Mouse (Mus musculus): ENCODE measurements around the gene Srsf1. TPM values are rescaled to one million over a fixed set of nuclear protein-coding genes. Genes with fewer than 3 reads are reported as not detected.

Gene Srsf1
- total RNA-seq, 2 experiments from 2014 or later: 67.5 to 85.8 TPM

GRCm38 (mm10) chr11:88046323-88046937 is 743 bp upstream of the Srsf1 start:
- Histone ChIP-seq H3K27ac (peak overlapping the region; percentile 99), H3K4me3 (peak overlapping the region; percentile 93)
- TF ChIP-seq CTCF (IDR thresholded peaks at IDR 0.05): no peak
- no peak for DNase-seq
- intact Hi-C loops (cut with DNase I): loop anchor here (10.0 kb wide), 1 partner anchor 622 kb away; no protein-coding TSS in a partner anchor

GRCm38 (mm10) chr11:88047871-88048531 is 828 bp downstream of the Srsf1 start:
- peak; percentile 84 for DNase-seq
- peak overlapping the region; percentile 93 for H3K4me3 ChIP-seq
- intact Hi-C loops (cut with DNase I): loop anchor here (2.0 to 10.0 kb wide), 2 partner anchors 61 to 623 kb away; partner anchors contain the start of gene Dynll2
- H3K27ac ChIP-seq: peak overlapping the region; percentile 99
- no peak for TF ChIP-seq CTCF (IDR thresholded peaks at IDR 0.05)

- Histone ChIP-seq H3K27ac (peak overlapping the region; percentile 99), H3K4me3 (peak overlapping the region; percentile 93)
- no peak for TF ChIP-seq CTCF (IDR thresholded peaks at IDR 0.05)
- DNase-seq: no peak
- intact Hi-C loops (cut with DNase I): loop anchor here (2.0 to 10.0 kb wide), 2 partner anchors 62 to 624 kb away; partner anchors contain the start of gene Dynll2
These were observed 1.9 kb downstream of the Srsf1 start for GRCm38 (mm10) chr11:88048961-88049670.

GRCm38 (mm10) chr11:88049732-88050131 is 2.6 kb downstream of the Srsf1 start:
- Histone ChIP-seq H3K4me3 (peak overlapping the region; percentile 93), H3K27ac (no peak overlapping the region)
- DNase-seq: no peak
- intact Hi-C loops (cut with DNase I): loop anchor here (2.0 to 10.0 kb wide), 3 partner anchors 63 to 775 kb away; partner anchors contain the start of gene Dynll2
- no peak for TF ChIP-seq CTCF (IDR thresholded peaks at IDR 0.05)

GRCm38 (mm10) chr11:88052638-88053037 is 5.5 kb downstream of the Srsf1 start:
- DNase-seq: no peak
- no peak overlapping the region for H3K27ac ChIP-seq
- intact Hi-C loops (cut with DNase I): loop anchor here (10.0 kb wide), 1 partner anchor 772 kb away; no protein-coding TSS in a partner anchor
- H3K4me3 ChIP-seq: no peak overlapping the region
- no peak for TF ChIP-seq CTCF (IDR thresholded peaks at IDR 0.05)

GRCm38 (mm10) chr11:88053821-88054220 is 6.6 kb downstream of the Srsf1 start:
- no peak for TF ChIP-seq CTCF (IDR thresholded peaks at IDR 0.05)
- no peak for DNase-seq
- H3K27ac ChIP-seq: no peak overlapping the region
- H3K4me3 ChIP-seq: no peak overlapping the region
- intact Hi-C loops (cut with DNase I): loop anchor here (10.0 kb wide), 1 partner anchor 771 kb away; no protein-coding TSS in a partner anchor

- intact Hi-C loops (cut with DNase I): loop anchor here (10.0 kb wide), 1 partner anchor 770 kb away; no protein-coding TSS in a partner anchor
- no peak overlapping the region for H3K4me3 ChIP-seq
- peak; percentile 49 for DNase-seq
- H3K27ac ChIP-seq: no peak overlapping the region
- peak; percentile 74 for TF ChIP-seq CTCF (IDR thresholded peaks at IDR 0.05)
These were observed 7.4 kb downstream of the Srsf1 start for GRCm38 (mm10) chr11:88054589-88054988.

GRCm38 (mm10) chr11:88055777-88056176 is 8.6 kb downstream of the Srsf1 start:
- H3K27ac ChIP-seq: no peak overlapping the region
- no peak overlapping the region for H3K4me3 ChIP-seq
- no peak for TF ChIP-seq CTCF (IDR thresholded peaks at IDR 0.05)
- intact Hi-C loops (cut with DNase I): loop anchor here (1.0 to 10.0 kb wide), 2 partner anchors 141 to 769 kb away; no protein-coding TSS in a partner anchor
- DNase-seq: no peak

- Histone ChIP-seq H3K4me3 (no peak overlapping the region), H3K27ac (no peak overlapping the region)
- TF ChIP-seq CTCF (IDR thresholded peaks at IDR 0.05): no peak
- intact Hi-C loops (cut with DNase I): loop anchor here (2.0 to 10.0 kb wide), 2 partner anchors 129 to 767 kb away; no protein-coding TSS in a partner anchor
- no peak for DNase-seq
These were observed 10.6 kb downstream of the Srsf1 start for GRCm38 (mm10) chr11:88057788-88058187.

GRCm38 (mm10) chr11:88059141-88059540 is 12.0 kb downstream of the Srsf1 start:
- peak; percentile 85 for TF ChIP-seq CTCF (IDR thresholded peaks at IDR 0.05)
- H3K4me3 ChIP-seq: no peak overlapping the region
- peak overlapping the region; percentile 70 for H3K27ac ChIP-seq
- intact Hi-C loops (cut with DNase I): loop anchor here (2.0 to 10.0 kb wide), 2 partner anchors 128 to 766 kb away; no protein-coding TSS in a partner anchor
- DNase-seq: peak; percentile 53

- Histone ChIP-seq H3K4me3 (no peak overlapping the region), H3K27ac (peak overlapping the region; percentile 46; the same call in 1 of the 2 replicates)
- intact Hi-C loops (cut with DNase I): no loop called here
- DNase-seq: peak; percentile 37
- TF ChIP-seq CTCF (IDR thresholded peaks at IDR 0.05): peak; percentile 62
These were observed 14.9 kb downstream of the Srsf1 start for GRCm38 (mm10) chr11:88061892-88062625.

GRCm38 (mm10) chr11:88065732-88066131 is 18.6 kb downstream of the Srsf1 start:
- intact Hi-C loops (cut with DNase I): no loop called here
- Histone ChIP-seq H3K4me3 (no peak overlapping the region), H3K27ac (peak overlapping the region; percentile 99; the same call in 1 of the 2 replicates)
- DNase-seq: no peak
- no peak for TF ChIP-seq CTCF (IDR thresholded peaks at IDR 0.05)

Measured in gastrocnemius, adult 2 months (tissue).